Mouse (Mus musculus): ENCODE results near the gene Klhdc7a. TPM values are rescaled to one million over a fixed set of nuclear protein-coding genes. Genes with fewer than 3 reads are reported as not detected.
"Not testable (repeated sequence)": the region's sequence is repeated elsewhere in the genome, so short reads cannot be mapped to it uniquely, and the experiment has no call there.

Klhdc7a gene
- polyA plus RNA-seq, 1 experiment from 2014 or later = 0.47 TPM

- H3K4me1 ChIP-seq (replicated peaks) = peaks cover 55% of the 10 kb centered on the region
- H3K9me3 ChIP-seq = no peaks in the 10 kb centered on the region
- peak; percentile 33 for DNase-seq (ENCODE audit: low spot score)
- no peak overlapping the region for H3K4me3 ChIP-seq
- no peaks in the 10 kb centered on the region for H3K36me3 ChIP-seq
- H3K27me3 ChIP-seq (ENCODE audit: insufficient read depth, poor library complexity, severe bottlenecking) = peaks cover 3% of the 10 kb centered on the region; the same call in 1 of the 2 replicates
- WGBS = 42% methylated on average over 7 of the region's 7 CpGs
- H3K27ac ChIP-seq = peak overlapping the region; percentile 79
Measured at GRCm38 (mm10) chr4:139974506-139974905, 6.7 kb upstream of the Klhdc7a start.

GRCm38 (mm10) chr4:139967475-139967891 is 343 bp downstream of the Klhdc7a start:
- DNase-seq (ENCODE audit: low spot score) = peak; percentile 34
- Histone ChIP-seq H3K4me3 (no peak overlapping the region), H3K36me3 (no peaks in the 10 kb centered on the region), H3K9me3 (no peaks in the 10 kb centered on the region), H3K27me3 (ENCODE audit: insufficient read depth, poor library complexity, severe bottlenecking) (peaks cover 23% of the 10 kb centered on the region), H3K27ac (peak overlapping the region; percentile 71), H3K4me1 (replicated peaks) (peaks cover 44% of the 10 kb centered on the region)
- WGBS = 14% methylated on average over 10 of the region's 10 CpGs

- no peaks in the 10 kb centered on the region for H3K36me3 ChIP-seq
- H3K4me1 ChIP-seq (replicated peaks) = peaks cover 44% of the 10 kb centered on the region
- H3K27ac ChIP-seq = peak overlapping the region; percentile 71
- 37% methylated on average over 3 of the region's 3 CpGs for WGBS
- H3K4me3 ChIP-seq = no peak overlapping the region
- H3K27me3 ChIP-seq (ENCODE audit: insufficient read depth, poor library complexity, severe bottlenecking) = peaks cover 23% of the 10 kb centered on the region
- no peaks in the 10 kb centered on the region for H3K9me3 ChIP-seq
- no peak for DNase-seq (ENCODE audit: low spot score)
Measured at GRCm38 (mm10) chr4:139966981-139967380, 845 bp downstream of the Klhdc7a start.

GRCm38 (mm10) chr4:139965596-139966185 is 2.1 kb downstream of the Klhdc7a start:
- Histone ChIP-seq H3K36me3 (no peaks in the 10 kb centered on the region), H3K9me3 (0 out of 2 replicates have a peak, but pooled peaks cover 2% of the 10 kb centered on the region), H3K4me3 (no peak overlapping the region), H3K27me3 (ENCODE audit: insufficient read depth, poor library complexity, severe bottlenecking) (peaks cover 23% of the 10 kb centered on the region), H3K4me1 (replicated peaks) (peaks cover 44% of the 10 kb centered on the region), H3K27ac (peak overlapping the region; percentile 60; the same call in 1 of the 2 replicates)
- no peak for DNase-seq (ENCODE audit: low spot score)
- WGBS = 92% methylated on average over 28 of the region's 28 CpGs

- WGBS = 75% methylated on average over 5 of the region's 5 CpGs
- H3K27ac ChIP-seq = peak overlapping the region; percentile 29; the same call in 1 of the 2 replicates
Measured at GRCm38 (mm10) chr4:139964406-139964805, 3.4 kb downstream of the Klhdc7a start.

GRCm38 (mm10) chr4:139963911-139964310 is 3.9 kb downstream of the Klhdc7a start:
- Histone ChIP-seq H3K27me3 (ENCODE audit: insufficient read depth, poor library complexity, severe bottlenecking) (peaks cover 23% of the 10 kb centered on the region), H3K4me1 (replicated peaks) (peaks cover 53% of the 10 kb centered on the region), H3K36me3 (no peaks in the 10 kb centered on the region), H3K4me3 (no peak overlapping the region), H3K9me3 (0 out of 2 replicates have a peak, but pooled peaks cover 2% of the 10 kb centered on the region), H3K27ac (peak overlapping the region; percentile 29; the same call in 1 of the 2 replicates)
- DNase-seq (ENCODE audit: low spot score) = no peak
- 88% methylated on average over 5 of the region's 5 CpGs for WGBS

More at GRCm38 (mm10) chr4:139964406-139964805, 3.4 kb downstream of the Klhdc7a start:
- peaks cover 23% of the 10 kb centered on the region for H3K27me3 ChIP-seq (ENCODE audit: insufficient read depth, poor library complexity, severe bottlenecking)
- H3K4me1 ChIP-seq (replicated peaks) = peaks cover 53% of the 10 kb centered on the region
- no peaks in the 10 kb centered on the region for H3K36me3 ChIP-seq
- H3K9me3 ChIP-seq = 0 out of 2 replicates have a peak, but pooled peaks cover 2% of the 10 kb centered on the region
- H3K4me3 ChIP-seq = no peak overlapping the region
- DNase-seq (ENCODE audit: low spot score) = no peak

GRCm38 (mm10) chr4:139963059-139963458 is 4.8 kb downstream of the Klhdc7a start:
- DNase-seq (ENCODE audit: low spot score) = no peak
- Histone ChIP-seq H3K36me3 (no peaks in the 10 kb centered on the region), H3K4me3 (no peak overlapping the region), H3K9me3 (0 out of 2 replicates have a peak, but pooled peaks cover 2% of the 10 kb centered on the region), H3K27me3 (ENCODE audit: insufficient read depth, poor library complexity, severe bottlenecking) (peaks cover 20% of the 10 kb centered on the region), H3K27ac (peak overlapping the region; percentile 41), H3K4me1 (replicated peaks) (peaks cover 50% of the 10 kb centered on the region)
- WGBS = 74% methylated on average over 8 of the region's 8 CpGs

GRCm38 (mm10) chr4:139961816-139962215 is 6.0 kb downstream of the Klhdc7a start:
- 88% methylated on average over 8 of the region's 8 CpGs for WGBS
- peaks cover 37% of the 10 kb centered on the region for H3K4me1 ChIP-seq (replicated peaks)
- no peak overlapping the region for H3K4me3 ChIP-seq
- H3K36me3 ChIP-seq = no peaks in the 10 kb centered on the region
- no peak overlapping the region for H3K27ac ChIP-seq
- 0 out of 2 replicates have a peak, but pooled peaks cover 2% of the 10 kb centered on the region for H3K9me3 ChIP-seq
- peaks cover 7% of the 10 kb centered on the region; the same call in 1 of the 2 replicates for H3K27me3 ChIP-seq (ENCODE audit: insufficient read depth, poor library complexity, severe bottlenecking)
- no peak for DNase-seq (ENCODE audit: low spot score)

- H3K4me3 ChIP-seq; H3K27ac ChIP-seq; H3K9me3 ChIP-seq; H3K36me3 ChIP-seq; DNase-seq (ENCODE audit: low spot score); H3K27me3 ChIP-seq (ENCODE audit: insufficient read depth, poor library complexity, severe bottlenecking): not testable (repeated sequence)
- WGBS = 95% methylated on average over 11 of the region's 11 CpGs
- peaks cover 32% of the 10 kb centered on the region for H3K4me1 ChIP-seq (replicated peaks)
Measured at GRCm38 (mm10) chr4:139961329-139961728, 6.5 kb downstream of the Klhdc7a start.

- no peak for DNase-seq (ENCODE audit: low spot score)
- H3K27me3 ChIP-seq (ENCODE audit: insufficient read depth, poor library complexity, severe bottlenecking) = no peaks in the 10 kb centered on the region
- H3K27ac ChIP-seq = peak overlapping the region; percentile 59; the same call in 1 of the 2 replicates
- WGBS = 95% methylated on average over 10 of the region's 10 CpGs
- H3K9me3 ChIP-seq = 0 out of 2 replicates have a peak, but pooled peaks cover 2% of the 10 kb centered on the region
- no peaks in the 10 kb centered on the region for H3K36me3 ChIP-seq
- H3K4me1 ChIP-seq (replicated peaks) = peaks cover 27% of the 10 kb centered on the region
- no peak overlapping the region for H3K4me3 ChIP-seq
Measured at GRCm38 (mm10) chr4:139960724-139961315, 7.0 kb downstream of the Klhdc7a start.

- H3K4me1 ChIP-seq (replicated peaks) = peaks cover 23% of the 10 kb centered on the region
- no peak overlapping the region for H3K4me3 ChIP-seq
- DNase-seq (ENCODE audit: low spot score) = no peak
- 78% methylated on average over 12 of the region's 12 CpGs for WGBS
- no peaks in the 10 kb centered on the region for H3K27me3 ChIP-seq (ENCODE audit: insufficient read depth, poor library complexity, severe bottlenecking)
- no peaks in the 10 kb centered on the region for H3K36me3 ChIP-seq
- H3K27ac ChIP-seq = peak overlapping the region; percentile 59
- 0 out of 2 replicates have a peak, but pooled peaks cover 2% of the 10 kb centered on the region for H3K9me3 ChIP-seq
Measured at GRCm38 (mm10) chr4:139960086-139960713, 7.6 kb downstream of the Klhdc7a start.

- no peak for DNase-seq (ENCODE audit: low spot score)
- 94% methylated on average over 3 of the region's 3 CpGs for WGBS
Measured at GRCm38 (mm10) chr4:139959188-139959587, 8.6 kb downstream of the Klhdc7a start.

More at GRCm38 (mm10) chr4:139959188-139959587, 8.6 kb downstream of the Klhdc7a start:
- Histone ChIP-seq H3K4me3 (no peak overlapping the region), H3K27me3 (ENCODE audit: insufficient read depth, poor library complexity, severe bottlenecking) (no peaks in the 10 kb centered on the region), H3K9me3 (0 out of 2 replicates have a peak, but pooled peaks cover 2% of the 10 kb centered on the region), H3K36me3 (no peaks in the 10 kb centered on the region), H3K4me1 (replicated peaks) (peaks cover 17% of the 10 kb centered on the region), H3K27ac (no peak overlapping the region)

Data from hindbrain, embryonic 10.5 days (tissue).